Mouse (Mus musculus) layer of hippocampus, adult 2 months (tissue): ENCODE measurements around the gene Wfdc3. TPM values are rescaled to one million over a fixed set of nuclear protein-coding genes. Genes with fewer than 3 reads are reported as not detected.
A peak's percentile ranks its signal among the peaks of the same experiment; 100 is the strongest.

ENCODE experiments used
- DNase-seq, 2 experiments: peaks; one replicate each; pipeline ENCODE4 v3.0.0; 2022; ENCODE audit warnings: low spot score in 2 of 2
- H3K27ac ChIP-seq: fragments of 200-600 bp; 2 replicates; pipeline ENCODE4 v1.8.1; 2022
- H3K4me3 ChIP-seq: fragments of 200-600 bp; 2 replicates; pipeline ENCODE4 v1.8.1; 2022; ENCODE audit warnings: mild to moderate bottlenecking
- CTCF ChIP-seq: fragments of 200-600 bp; conservative IDR thresholded peaks from 2 replicates; pipeline ENCODE4 v1.8.1; 2022; ENCODE audit warnings: antibody characterized with exemption, mild to moderate bottlenecking, moderate library complexity
- long read RNA-seq, 2 experiments: library from polyadenylated mRNA; stranded (forward); transcript quantifications; one replicate each; pipeline ENCODE4 v2.0.0; 2021; ENCODE audit warnings: borderline mapping rate in 2 of 2
- total RNA-seq, 2 experiments: library from RNA; stranded (reverse); gene quantifications; 2 replicates each; pipeline ENCODE4 v1.2.3; 2021

The Wfdc3 gene
- 1 to 10 TPM in 1 of 2 experiments, under 1 TPM in 1; 0.64 to 1.3 TPM for total RNA-seq
- long read RNA-seq, experiment 1, result 0 reads
- long read RNA-seq, experiment 2, partial matches to known transcripts, result 0 of 1 reads
- long read RNA-seq, experiment 2, other reads (novel, unspliced or antisense), result 1 of 1 reads

DNA sequence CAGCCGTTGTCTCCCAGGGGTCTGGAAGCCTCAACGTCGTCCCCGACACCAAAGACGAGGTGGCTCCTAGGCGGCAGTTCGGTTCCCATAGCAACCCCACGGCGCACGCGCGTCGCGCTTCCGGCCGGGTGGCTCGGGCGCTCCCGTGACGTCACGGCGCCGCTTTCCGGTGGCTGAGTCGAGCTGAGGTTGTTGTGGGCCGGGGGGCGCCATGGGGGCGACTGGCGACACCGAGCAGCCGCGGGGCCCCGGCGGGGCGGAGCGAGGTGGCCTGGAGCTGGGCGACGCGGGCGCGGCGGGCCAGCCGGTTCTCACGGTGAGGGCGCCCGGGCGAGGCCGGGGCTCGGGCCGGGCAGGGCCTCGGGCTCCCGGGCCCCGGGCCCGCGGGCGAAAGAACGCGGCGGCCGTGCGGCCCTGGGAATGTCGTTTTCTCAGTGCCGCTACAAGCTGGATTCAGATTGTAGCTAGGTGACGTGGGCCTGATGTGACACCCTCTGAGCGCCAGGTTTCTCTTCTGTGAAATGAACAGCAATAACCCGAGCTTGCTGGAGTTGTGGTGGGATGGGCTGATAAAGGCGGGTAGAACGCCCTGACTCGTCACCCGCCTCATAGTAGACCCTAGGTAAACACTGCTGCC lies at the start of gene Wfdc3, which contains the start of gene Dnttip1:
Gene Wfdc3, minus strand, starts transcription at position 89 of the 637 bp plus-strand sequence.
Gene Dnttip1, plus strand, starts transcription at position 141 of the 637 bp plus-strand sequence.
- no peak for TF ChIP-seq CTCF
- H3K4me3 ChIP-seq, result peak within 1 kb of the TSS; percentile 81
- H3K27ac ChIP-seq, result peak within 1 kb of the TSS; percentile 87
- peak; percentile 93 to 96 for DNase-seq

DNA sequence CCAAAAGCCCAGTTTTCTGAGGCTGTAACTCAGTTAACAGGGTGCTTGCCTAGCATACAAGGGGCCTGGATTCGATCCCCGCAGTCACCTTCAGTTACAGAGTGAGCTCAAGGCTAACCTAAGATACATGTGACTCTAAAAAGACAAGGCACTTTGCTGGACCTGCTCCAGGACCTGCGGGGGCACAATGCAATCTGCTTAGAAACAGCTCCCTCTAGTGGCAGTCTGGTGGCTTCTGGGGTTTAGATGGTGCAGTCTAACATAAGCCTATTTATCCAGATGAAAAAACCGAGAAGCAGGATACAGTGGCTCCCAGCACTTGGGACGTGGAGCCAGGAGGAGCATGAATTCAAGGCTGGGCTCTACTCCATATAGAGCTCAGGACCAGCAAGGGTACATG lies 48.6 kb upstream of the Wfdc3 start:
- TF ChIP-seq CTCF, result peak; percentile 90
- Histone ChIP-seq H3K4me3 (no peak overlapping the region), H3K27ac (peak overlapping the region; percentile 53)
- peak; percentile 87 to 89 for DNase-seq

DNA sequence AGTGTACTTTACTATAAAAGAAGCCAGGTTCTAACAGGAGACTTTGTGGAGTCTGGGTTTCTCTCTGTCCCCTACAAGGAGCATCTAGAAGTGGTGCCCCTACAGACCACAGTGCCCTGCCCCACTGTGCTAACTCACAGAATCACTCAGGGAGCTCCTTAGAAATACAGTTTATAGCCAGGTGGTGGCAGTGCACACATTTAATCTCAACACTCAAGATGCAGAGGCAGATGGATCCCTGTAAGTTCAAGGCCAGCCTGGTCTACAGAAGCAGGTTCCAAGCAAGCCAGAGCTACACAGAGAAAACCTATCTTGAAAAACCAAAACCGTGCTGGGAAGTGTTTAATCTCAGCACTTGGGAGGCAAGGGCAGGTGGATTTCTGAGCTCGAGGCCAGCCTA lies 48.0 kb upstream of the Wfdc3 start:
- no peak overlapping the region for H3K4me3 ChIP-seq
- no peak for DNase-seq
- H3K27ac ChIP-seq, result peak overlapping the region; percentile 53
- no peak for TF ChIP-seq CTCF

DNA sequence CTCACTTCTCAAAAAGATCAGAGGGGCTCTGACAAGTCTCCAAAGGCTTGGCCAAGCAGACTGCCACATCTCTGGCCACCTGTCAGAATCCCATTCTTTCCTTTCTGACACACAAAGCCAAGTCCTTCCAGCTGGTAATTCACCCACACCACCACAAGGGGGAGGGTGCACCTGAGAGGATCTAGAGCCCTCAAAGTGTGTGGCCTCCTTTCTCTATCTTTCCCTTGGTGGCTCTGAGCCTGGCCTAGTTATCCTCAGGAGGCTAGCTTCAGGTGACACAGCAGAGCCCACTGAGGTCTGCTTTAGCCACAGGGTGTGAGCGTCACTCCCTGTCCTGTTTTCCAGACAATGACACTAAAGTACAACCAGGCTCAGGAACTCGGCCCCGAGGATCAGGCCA lies 47.5 kb upstream of the Wfdc3 start:
- no peak overlapping the region for H3K4me3 ChIP-seq
- DNase-seq, result peak in 1 of 2 experiments; percentile 63
- peak; percentile 83 for TF ChIP-seq CTCF
- H3K27ac ChIP-seq, result peak overlapping the region; percentile 53; the same call in 1 of the 2 replicates

DNA sequence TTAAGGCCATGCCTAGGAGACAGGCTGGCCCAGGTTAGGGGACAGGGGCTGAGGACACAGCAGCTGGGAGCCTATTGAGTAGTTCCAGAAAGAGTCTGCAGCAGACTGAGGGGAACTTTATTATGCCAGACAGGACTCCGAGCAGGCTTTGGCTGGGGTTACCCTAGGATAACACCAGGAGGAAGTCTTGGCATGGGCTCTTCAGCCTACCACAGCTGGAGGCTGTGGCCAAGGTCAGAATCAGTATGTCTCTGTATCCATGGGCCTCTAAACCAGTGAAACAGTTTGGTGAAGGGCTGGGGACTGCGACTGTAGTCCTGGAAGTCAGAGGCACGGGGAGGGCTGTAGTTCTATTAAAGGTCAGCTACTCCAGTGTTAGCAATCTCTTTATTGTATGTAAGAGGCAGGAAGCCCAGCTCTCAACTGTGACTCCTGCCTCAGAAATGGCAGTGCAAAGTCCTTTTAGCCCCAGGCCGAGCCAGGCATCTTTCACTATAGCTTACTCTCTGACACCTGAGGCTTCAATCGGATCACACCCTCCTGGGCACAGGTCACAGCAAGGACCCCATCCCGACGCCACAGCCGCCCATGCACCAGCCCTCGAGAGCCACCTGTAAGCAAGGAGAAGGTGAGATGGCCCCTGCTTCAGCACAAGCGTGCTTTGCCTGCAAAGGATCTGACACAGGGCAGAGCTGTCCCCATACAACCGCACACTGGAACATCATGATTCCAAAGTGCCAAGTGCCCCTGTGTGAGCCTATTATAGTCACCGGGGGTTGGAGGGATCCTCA lies 46.9 kb upstream of the Wfdc3 start:
- Histone ChIP-seq H3K4me3 (no peak overlapping the region), H3K27ac (no peak overlapping the region)
- no peak for TF ChIP-seq CTCF
- DNase-seq, result no peak

DNA sequence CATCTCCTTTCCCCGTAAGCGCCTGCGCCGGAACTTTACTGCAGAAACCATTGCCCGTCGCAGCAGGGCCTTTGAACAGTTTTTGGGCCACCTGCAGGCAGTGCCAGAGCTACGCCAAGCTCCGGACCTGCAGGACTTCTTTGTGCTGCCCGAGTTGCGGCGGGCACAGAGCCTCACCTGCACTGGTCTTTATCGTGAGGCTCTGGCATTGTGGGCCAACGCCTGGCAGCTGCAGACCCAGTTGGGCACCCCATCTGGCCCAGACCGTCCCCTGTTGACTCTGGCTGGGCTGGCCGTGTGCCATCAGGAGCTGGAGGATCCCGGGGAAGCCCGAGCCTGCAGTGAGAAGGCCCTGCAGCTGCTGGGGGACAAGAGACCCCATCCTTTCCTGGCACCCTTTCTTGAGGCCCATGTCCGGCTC lies 46.1 kb upstream of the Wfdc3 start:
- no peak overlapping the region for H3K4me3 ChIP-seq
- H3K27ac ChIP-seq, result no peak overlapping the region
- no peak for TF ChIP-seq CTCF
- DNase-seq, result no peak

DNA sequence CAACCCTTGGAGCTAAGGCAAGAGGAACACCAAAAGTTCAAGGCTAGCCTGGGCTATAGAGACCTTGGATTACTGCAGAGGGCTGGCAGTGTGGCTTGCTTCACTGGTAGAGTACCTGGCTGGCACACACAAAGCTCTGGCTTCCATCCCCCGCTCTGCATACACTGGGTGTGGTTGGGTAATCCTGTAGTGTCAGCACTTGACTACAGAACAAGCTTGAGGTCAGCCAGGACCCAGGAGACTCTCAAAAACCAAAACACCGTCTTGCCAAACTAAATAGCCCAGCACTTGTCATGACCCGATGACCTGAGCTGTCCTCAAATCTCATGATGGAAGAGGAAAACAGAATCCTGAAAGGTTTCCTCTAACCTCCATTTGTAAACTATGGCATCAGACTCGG lies 44.7 kb upstream of the Wfdc3 start:
- no peak for TF ChIP-seq CTCF
- no peak for DNase-seq
- no peak overlapping the region for H3K4me3 ChIP-seq
- H3K27ac ChIP-seq, result no peak overlapping the region

DNA sequence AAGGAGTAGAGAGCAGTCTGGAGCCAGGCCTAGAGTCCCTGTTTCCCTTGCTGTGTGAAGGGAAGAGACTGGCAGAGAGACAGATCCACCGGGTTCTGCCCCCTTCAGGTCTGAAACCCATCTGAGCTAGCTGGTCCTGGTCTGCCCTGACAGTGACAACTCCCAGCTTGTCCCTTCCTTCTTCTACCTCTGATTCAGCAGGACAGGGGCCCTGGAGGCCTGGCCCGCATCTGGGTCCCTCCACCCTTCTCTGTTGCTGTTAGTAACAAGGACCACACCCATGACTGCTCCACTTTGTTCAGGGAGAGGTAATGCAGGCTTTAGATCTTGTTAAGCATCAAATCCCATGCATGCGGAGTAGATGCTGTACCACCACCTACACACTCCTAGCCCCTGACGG lies 42.7 kb upstream of the Wfdc3 start:
- DNase-seq, result no peak
- H3K4me3 ChIP-seq, result no peak overlapping the region
- no peak for TF ChIP-seq CTCF
- H3K27ac ChIP-seq, result no peak overlapping the region

DNA sequence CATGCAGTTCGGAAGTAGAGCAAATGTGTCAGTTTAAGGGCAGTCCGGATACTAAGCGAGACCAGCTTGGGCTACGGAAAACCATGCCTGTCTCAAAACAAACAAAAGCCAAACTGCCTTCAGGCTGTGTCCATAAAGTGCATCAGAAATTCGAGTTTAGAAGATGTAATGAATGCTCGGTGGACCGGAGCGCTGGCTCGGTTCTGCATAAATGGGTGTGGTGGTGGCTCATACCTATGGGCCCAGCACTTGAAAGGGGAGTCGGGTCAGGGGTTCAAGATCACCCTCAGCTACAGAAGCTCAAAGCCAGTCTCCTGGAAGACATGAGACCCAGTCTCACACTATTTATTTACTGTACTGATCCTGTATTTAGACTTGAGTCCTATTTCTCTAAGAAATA lies 42.0 kb upstream of the Wfdc3 start:
- peak overlapping the region; percentile 97; the same call in 1 of the 2 replicates for H3K27ac ChIP-seq
- peak overlapping the region; percentile 20; the same call in 1 of the 2 replicates for H3K4me3 ChIP-seq
- no peak for DNase-seq
- no peak for TF ChIP-seq CTCF

DNA sequence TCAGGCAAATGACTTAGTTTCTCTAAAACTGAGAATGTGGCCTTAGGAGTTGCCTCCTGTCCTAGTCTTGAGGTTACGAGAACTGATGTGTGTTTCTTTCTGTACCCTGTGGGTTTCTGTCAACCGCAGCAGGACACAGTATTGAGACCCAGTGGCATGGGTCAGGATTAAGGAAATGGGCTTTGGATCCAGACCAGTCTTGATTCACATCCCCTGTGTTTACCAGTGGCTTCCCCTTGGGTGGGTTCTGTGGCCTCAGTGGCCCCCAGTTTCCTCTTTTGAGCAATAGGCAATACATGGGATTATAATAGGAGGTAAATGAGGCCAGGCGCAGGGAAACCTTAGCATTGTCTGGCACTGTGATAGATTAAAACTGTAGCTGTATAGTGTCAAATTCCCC lies 41.3 kb upstream of the Wfdc3 start:
- no peak for TF ChIP-seq CTCF
- DNase-seq, result no peak
- Histone ChIP-seq H3K27ac (peak overlapping the region; percentile 97), H3K4me3 (peak overlapping the region; percentile 91)

DNA sequence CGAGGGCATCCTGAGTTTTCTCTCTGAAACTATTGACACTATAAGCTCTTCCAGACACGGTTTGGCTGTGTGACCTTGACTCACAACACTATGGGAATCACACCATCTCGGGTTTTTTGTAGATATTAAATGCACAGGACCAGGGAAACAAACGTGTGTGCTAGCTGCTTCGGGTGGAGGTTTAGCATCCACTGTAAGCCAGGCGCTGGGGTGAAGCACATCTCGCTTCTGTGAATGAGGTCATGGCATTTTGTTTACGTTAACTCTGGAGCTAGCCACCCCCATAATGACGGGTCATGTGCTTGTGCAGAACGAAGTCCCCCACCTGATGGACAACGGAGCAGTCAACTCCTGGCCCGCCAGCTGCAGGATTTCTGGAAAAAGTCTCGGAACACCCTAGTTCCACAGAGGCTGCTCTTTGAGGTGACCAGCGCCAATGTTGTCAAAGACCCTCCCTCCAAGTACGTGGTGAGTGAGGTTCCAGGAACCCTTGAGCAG lies 40.7 kb upstream of the Wfdc3 start:
- DNase-seq, result no peak
- Histone ChIP-seq H3K27ac (peak overlapping the region; percentile 97), H3K4me3 (peak overlapping the region; percentile 91)
- TF ChIP-seq CTCF, result no peak

DNA sequence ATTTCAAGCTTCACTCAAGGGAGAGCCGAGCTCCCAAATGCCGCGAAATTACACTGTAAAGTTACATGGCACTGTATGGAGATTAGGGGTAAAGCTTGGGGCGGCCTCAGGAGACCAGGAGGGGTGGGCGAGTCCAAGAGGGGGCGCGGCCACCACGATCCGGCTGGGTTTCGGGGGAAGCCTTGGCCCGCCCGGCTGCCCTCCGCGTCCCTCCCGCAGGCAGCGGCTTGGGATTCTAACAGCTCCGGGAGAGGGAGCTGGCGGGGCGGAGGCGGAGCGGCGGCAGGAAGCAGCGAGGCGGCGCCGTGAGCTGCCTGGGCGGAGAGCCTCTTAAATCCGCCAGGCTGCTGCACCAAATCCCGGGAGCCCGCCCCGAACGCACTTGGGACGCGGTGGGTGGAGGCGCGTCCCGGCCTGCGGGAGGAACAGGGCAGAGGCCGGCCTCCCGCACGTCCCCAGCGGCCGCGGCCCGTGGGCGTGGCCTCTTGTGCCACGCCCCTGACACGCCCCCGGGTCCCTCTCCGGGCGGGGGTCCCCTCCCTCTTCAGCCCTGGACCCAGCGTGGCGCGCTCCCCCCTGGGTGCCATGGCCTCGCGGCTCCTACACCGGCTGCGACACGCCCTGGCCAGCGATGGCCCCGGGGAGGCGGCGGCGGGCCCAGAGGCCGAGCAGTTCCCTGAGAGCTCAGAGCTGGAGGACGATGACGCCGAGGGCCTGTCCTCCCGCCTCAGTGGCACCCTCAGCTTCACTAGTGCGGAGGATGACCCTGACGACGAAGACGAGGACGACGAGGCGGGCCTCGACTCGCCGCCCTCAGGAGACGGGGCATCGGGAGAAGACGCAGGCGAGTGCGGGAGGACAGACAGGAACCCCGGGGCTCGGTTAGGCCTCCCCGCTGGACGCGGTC lies 40.0 kb upstream of the Wfdc3 start, which contains the start of gene Snx21:
Gene Snx21, plus strand, starts transcription at position 343 of the 907 bp plus-strand sequence.
- Histone ChIP-seq H3K4me3 (peak within 1 kb of the TSS; percentile 91), H3K27ac (peak within 1 kb of the TSS; percentile 97)
- DNase-seq, result peak; percentile 77 to 86
- peak; percentile 70 for TF ChIP-seq CTCF
